Mouse (Mus musculus) mouse embryonic stem cell (cell line): ENCODE results near the gene Atf5.

Experiments
- in situ Hi-C, 2 experiments: fragments of 300-500 bp; cut with MboI; formaldehyde crosslinking; loops; 1 replicate in 1 of 2; 3 replicates in 1 of 2; pipeline ENCODE4 v1.14.3; 2019 to 2020; ENCODE audit warnings: low sequenced_read_pairs in 2 of 2, low pct_unique_long_range_greater_than_20kb in 1 of 2, mixed read lengths in 1 of 2; ENCODE audit not compliant: unreplicated experiment in 1 of 2

Atf5 gene

GRCm38 (mm10) chr7:44810819-44811557, 5.5 kb downstream of the Atf5 start:
- in situ Hi-C loops: no loop called here

GRCm38 (mm10) chr7:44810365-44810764, 6.1 kb downstream of the Atf5 start:
- in situ Hi-C loops: no loop called here

- in situ Hi-C loops: no loop called here
These were observed 7.0 kb downstream of the Atf5 start for GRCm38 (mm10) chr7:44809466-44809865.

GRCm38 (mm10) chr7:44808927-44809326, 7.5 kb downstream of the Atf5 start:
- in situ Hi-C loops: no loop called here

GRCm38 (mm10) chr7:44792781-44793180, 23.7 kb downstream of the Atf5 start:
- in situ Hi-C loops: no loop called here

GRCm38 (mm10) chr7:44790066-44790465, 26.4 kb downstream of the Atf5 start:
- in situ Hi-C loops: no loop called here

GRCm38 (mm10) chr7:44789531-44789930, 26.9 kb downstream of the Atf5 start:
- in situ Hi-C loops: no loop called here

- in situ Hi-C loops: no loop called here
These were observed 36.4 kb downstream of the Atf5 start for GRCm38 (mm10) chr7:44780101-44780500.

GRCm38 (mm10) chr7:44776849-44777498, 39.5 kb downstream of the Atf5 start:
- in situ Hi-C loops: no loop called here

GRCm38 (mm10) chr7:44772591-44773204, 43.8 kb downstream of the Atf5 start:
- in situ Hi-C loops: no loop called here

- in situ Hi-C loops: no loop called here
These were observed 46.3 kb downstream of the Atf5 start for GRCm38 (mm10) chr7:44770046-44770578.

- in situ Hi-C loops: no loop called here
These were observed 48.3 kb downstream of the Atf5 start for GRCm38 (mm10) chr7:44768129-44768528.
